Mouse (Mus musculus) heart, embryonic 16.5 days (tissue): ENCODE data around the gene Ddx25. TPM values are rescaled to one million over a fixed set of nuclear protein-coding genes. Genes with fewer than 3 reads are reported as not detected.
A peak's percentile ranks its signal among the peaks of the same experiment; 100 is the strongest.

Source experiments
- ATAC-seq: fragments of 200-750 bp; cut with Nextera tagmentation; replicated peaks from 2 replicates; pipeline ENCODE4 v1.8.0; 2017; ENCODE audit warnings: moderate number of reproducible peaks; ENCODE audit not compliant: insufficient read depth, low FRiP score; ENCODE audit errors: extremely low read depth
- H3K27ac ChIP-seq: fragments of 300-500 bp; sonication (generic); 2 replicates; pipeline ENCODE4 v1.5.1; 2014; ENCODE audit warnings: mild to moderate bottlenecking, low read length, control low read depth, moderate library complexity
- H3K27me3 ChIP-seq: fragments of 300-500 bp; sonication (generic); 2 replicates; pipeline ENCODE4 v1.6.1; 2014; ENCODE audit warnings: low read length, mixed read lengths; ENCODE audit not compliant: control insufficient read depth, insufficient read depth
- H3K36me3 ChIP-seq: fragments of 300-500 bp; sonication (generic); 2 replicates; pipeline ENCODE4 v1.6.1; 2014; ENCODE audit not compliant: control insufficient read depth, insufficient read depth
- H3K4me1 ChIP-seq: fragments of 300-500 bp; sonication (generic); 2 replicates; pipeline ENCODE4 v1.6.1; 2014; ENCODE audit warnings: low read length, mixed read lengths; ENCODE audit not compliant: control insufficient read depth, insufficient read depth
- H3K4me2 ChIP-seq: fragments of 300-500 bp; sonication (generic); 2 replicates; pipeline ENCODE4 v1.6.1; 2014; ENCODE audit warnings: low read depth, mild to moderate bottlenecking, control low read depth, low read length
- H3K4me3 ChIP-seq: fragments of 300-500 bp; sonication (generic); 2 replicates; pipeline ENCODE4 v1.5.1; 2014; ENCODE audit warnings: mild to moderate bottlenecking, control low read depth, low read length
- H3K9ac ChIP-seq: fragments of 300-500 bp; sonication (generic); 2 replicates; pipeline ENCODE4 v1.6.1; 2014; ENCODE audit warnings: low read length, control low read depth
- H3K9me3 ChIP-seq: fragments of 300-500 bp; sonication (generic); replicated peaks from 2 replicates; pipeline ENCODE4 v1.6.1; 2016; ENCODE audit warnings: low read length; ENCODE audit not compliant: control insufficient read depth
- WGBS: fragments of 180-500 bp; shearing (Covaris S2); extraction: QIAGEN DNeasy Blood & Tissue Kit; methylation state at CpG from one replicate; pipeline ENCODE4 v1.1.7; 2014; 5-methylcytosine and 5-hydroxymethylcytosine counted together
- polyA plus RNA-seq: library from polyadenylated mRNA; unstranded; fragments of >200 nt; fragmentation: Nextera tagmentation; extraction: Ambion mirVana; gene quantifications from 2 replicates; pipeline ENCODE4 v1.2.1, GENCODE M21; 2015

The Ddx25 gene
- polyA plus RNA-seq, 1 experiment from 2014 or later: 0.63 TPM

DNA sequence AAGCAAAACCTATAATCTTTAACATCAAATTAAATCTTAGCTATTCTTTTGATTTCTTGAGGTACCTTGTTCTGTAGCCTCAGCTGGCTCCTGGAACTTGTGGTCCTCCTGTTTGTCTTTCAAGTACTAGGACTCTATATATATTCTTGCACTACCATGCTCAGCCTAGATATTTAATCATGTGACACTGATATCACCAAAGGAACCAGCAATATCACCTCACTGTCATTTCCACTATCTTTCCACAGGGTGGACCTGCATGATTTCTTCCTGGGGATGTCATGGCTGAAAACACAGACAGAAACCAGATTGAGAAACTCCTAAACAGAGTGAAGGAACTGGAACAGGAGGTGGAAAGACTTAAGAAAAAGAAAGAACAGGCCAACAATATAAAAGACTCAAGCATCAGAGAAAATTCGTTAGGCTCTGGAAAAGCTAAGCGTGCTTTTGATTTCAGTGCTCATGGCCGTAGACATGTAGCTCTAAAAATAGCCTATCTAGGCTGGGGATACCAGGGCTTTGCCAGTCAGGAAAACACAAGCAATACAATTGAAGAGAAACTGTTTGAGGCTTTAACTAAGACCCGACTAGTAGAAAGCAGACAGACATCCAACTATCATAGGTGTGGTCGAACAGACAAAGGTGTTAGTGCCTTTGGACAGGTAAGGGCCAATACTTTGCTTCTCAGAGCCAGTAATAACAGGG, 6.4 kb upstream of the Ddx25 start:
- H3K36me3 ChIP-seq: peaks cover 26% of the 10 kb centered on the region
- no peaks in the 10 kb centered on the region for H3K27me3 ChIP-seq
- peak overlapping the region; percentile 84 for H3K27ac ChIP-seq
- peak overlapping the region; percentile 47; the same call in 1 of the 2 replicates for H3K9ac ChIP-seq
- H3K4me2 ChIP-seq: peak overlapping the region; percentile 58
- H3K4me3 ChIP-seq: peak overlapping the region; percentile 22; the same call in 1 of the 2 replicates
- H3K9me3 ChIP-seq: no peaks in the 10 kb centered on the region
- peaks cover 16% of the 10 kb centered on the region for H3K4me1 ChIP-seq
- WGBS: 46% methylated on average over 5 of the region's 5 CpGs
- ATAC-seq: no peak; the same call in 1 of the 2 replicates

DNA sequence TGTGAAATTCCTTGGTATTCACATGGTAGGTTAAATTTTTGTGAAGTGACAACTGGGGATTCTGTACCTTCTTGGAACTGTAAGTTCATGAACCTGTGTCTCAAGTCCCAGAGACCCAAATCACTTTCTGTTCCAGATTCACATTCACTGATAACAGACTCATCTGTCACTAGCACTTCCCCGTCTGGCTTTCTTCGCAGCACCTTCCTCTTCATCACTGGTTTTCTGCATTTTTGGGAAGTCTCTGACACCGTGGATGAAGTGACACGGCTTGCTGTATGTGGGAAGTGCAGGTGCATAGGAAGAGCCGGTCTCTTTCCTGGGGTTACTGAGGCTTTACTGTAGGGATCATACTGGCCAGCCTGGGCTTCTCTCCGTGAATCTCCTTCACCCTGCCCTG, 3.3 kb upstream of the Ddx25 start:
- peaks cover 23% of the 10 kb centered on the region for H3K4me1 ChIP-seq

DNA sequence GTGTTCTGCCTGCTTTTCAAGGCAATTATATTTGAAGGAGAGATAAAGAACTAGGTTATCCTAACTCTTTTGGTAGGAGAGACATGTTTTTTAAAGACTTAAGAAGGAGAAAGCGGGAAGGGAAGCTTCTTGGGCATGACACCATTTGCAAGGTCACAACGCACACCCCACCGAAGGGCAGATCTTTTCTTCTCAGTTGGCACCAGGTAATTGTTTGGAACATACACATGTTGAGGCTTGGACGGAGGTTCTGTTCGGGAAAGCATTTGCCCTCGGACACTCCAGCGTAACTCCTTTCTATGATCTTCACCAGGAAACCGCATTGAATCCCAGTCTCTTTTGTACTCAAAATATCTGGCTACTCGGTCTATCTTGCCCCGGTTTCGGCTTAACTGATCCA, 2.7 kb upstream of the Ddx25 start:
- no peak overlapping the region for H3K4me2 ChIP-seq
- H3K4me3 ChIP-seq: no peak overlapping the region
- H3K4me1 ChIP-seq: peaks cover 23% of the 10 kb centered on the region
- 91% methylated on average over 11 of the region's 11 CpGs for WGBS
- peaks cover 12% of the 10 kb centered on the region for H3K27me3 ChIP-seq
- peaks cover 11% of the 10 kb centered on the region for H3K36me3 ChIP-seq
- H3K9me3 ChIP-seq: no peaks in the 10 kb centered on the region
- no peak overlapping the region for H3K9ac ChIP-seq
- ATAC-seq: no peak
- no peak overlapping the region for H3K27ac ChIP-seq

More for the DNA sequence above, 3.3 kb upstream of the Ddx25 start:
- no peak overlapping the region for H3K4me2 ChIP-seq
- peaks cover 14% of the 10 kb centered on the region for H3K36me3 ChIP-seq
- peaks cover 12% of the 10 kb centered on the region for H3K27me3 ChIP-seq
- no peak overlapping the region for H3K27ac ChIP-seq
- WGBS: 83% methylated on average over 6 of the region's 6 CpGs
- H3K4me3 ChIP-seq: no peak overlapping the region
- no peak overlapping the region for H3K9ac ChIP-seq
- ATAC-seq: no peak
- H3K9me3 ChIP-seq: no peaks in the 10 kb centered on the region

DNA sequence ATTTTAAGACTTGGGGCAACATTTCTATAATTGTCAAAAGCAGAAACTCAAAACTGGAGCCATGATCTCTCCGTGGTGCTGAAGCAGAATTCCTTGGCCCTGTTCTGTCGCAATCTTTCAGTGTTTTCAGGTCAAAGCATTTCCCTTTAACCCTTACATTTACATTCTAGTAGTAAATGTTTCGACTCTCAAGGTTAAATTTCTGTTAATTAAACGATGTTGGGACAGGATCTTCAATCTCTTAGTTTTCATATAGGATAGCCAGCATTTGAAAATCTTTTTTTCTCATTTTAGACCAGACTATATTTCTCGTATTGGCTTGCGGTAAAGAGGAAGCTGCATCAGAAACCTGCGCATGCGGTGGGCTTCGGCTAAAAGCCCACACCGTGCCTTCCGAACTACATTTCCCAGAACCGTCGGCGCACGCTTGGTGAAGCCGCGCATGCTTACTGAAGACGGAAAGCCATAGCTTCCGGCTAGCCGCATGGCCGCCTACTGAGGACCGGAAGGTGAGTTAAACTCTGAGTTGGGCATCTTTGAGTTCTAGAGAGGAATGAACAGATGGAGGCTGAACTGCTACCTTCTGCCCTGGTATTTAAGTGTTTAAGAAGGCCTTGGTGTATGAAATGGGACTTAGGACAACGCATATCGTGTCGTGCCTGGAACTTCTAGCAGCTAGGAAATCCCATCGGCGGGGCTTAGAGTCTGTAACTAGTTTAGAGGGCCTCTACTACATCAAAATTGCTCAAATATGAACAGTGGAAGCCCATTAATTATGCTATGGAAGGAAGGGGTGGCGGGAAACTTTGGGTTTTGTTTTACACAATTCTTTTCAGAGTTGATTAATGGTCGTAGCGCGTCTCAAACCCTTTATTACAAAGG, 922 bp upstream of the Ddx25 start:
- peak; percentile 83 for ATAC-seq
- 2% methylated on average over 31 of the region's 31 CpGs for WGBS
- Histone ChIP-seq H3K4me3 (peak overlapping the region; percentile 94), H3K27me3 (peaks cover 17% of the 10 kb centered on the region), H3K9ac (peak overlapping the region; percentile 83), H3K27ac (peak overlapping the region; percentile 77), H3K4me2 (peak overlapping the region; percentile 95), H3K36me3 (peaks cover 11% of the 10 kb centered on the region), H3K9me3 (no peaks in the 10 kb centered on the region), H3K4me1 (peaks cover 18% of the 10 kb centered on the region)

DNA sequence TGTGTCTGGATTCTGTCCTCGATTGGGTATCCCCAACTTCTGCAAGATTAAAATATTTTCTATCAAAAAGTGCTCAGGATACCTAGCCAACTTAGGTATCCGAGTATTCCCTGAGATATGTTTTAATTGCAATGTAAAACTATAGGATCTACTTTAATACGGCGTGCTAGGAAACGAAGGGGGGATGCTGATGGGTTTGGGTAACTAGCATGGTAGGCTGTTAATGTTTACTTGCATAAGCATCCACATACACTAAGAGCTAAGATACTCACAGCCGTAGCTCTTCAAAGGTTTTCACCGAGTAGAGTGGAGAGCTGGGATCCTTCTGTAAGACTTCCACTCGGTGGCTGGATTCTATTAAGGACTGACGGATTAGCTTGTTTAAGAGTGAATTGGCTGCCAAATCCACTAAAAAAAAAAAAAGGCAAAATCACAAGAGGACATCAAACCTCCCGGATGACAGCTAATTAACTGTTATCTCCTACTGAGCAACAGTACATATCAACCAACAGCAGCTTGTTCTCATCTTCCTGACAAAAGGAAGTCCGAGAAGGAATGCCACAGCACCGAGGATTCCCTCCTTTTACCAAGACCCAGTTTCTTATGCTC, 1.7 kb downstream of the Ddx25 start:
- H3K4me1 ChIP-seq: peaks cover 27% of the 10 kb centered on the region
- H3K4me3 ChIP-seq: no peak overlapping the region
- H3K36me3 ChIP-seq: peaks cover 7% of the 10 kb centered on the region
- H3K27ac ChIP-seq: no peak overlapping the region
- WGBS: 52% methylated on average over 12 of the region's 12 CpGs
- H3K27me3 ChIP-seq: peaks cover 17% of the 10 kb centered on the region
- H3K9ac ChIP-seq: no peak overlapping the region
- no peak overlapping the region for H3K4me2 ChIP-seq
- H3K9me3 ChIP-seq: no peaks in the 10 kb centered on the region
- ATAC-seq: no peak

DNA sequence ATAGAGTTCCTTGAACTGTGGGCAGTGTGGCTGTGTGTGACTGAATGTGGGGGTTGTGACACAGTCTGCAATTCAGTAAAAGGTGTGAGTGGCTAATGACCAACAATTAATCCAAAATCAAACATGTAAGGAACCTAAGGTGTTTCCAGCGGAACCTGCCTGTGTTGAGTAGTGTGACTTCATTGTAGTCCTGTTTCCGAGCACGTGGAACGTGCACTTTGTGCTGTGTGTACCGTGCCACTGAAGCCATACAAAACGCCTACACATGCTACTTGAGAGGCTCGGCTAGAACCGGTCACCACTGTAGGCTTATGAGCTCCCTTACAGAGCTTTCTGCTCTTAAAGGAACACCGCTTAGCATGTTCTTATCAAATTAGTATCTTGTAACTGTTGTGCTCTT, 9.9 kb downstream of the Ddx25 start:
- Histone ChIP-seq H3K36me3 (no peaks in the 10 kb centered on the region), H3K9me3 (no peaks in the 10 kb centered on the region), H3K4me3 (no peak overlapping the region), H3K4me1 (peaks cover 6% of the 10 kb centered on the region), H3K9ac (no peak overlapping the region), H3K27ac (no peak overlapping the region), H3K4me2 (no peak overlapping the region), H3K27me3 (no peaks in the 10 kb centered on the region)
- no peak for ATAC-seq
- 77% methylated on average over 9 of the region's 9 CpGs for WGBS

DNA sequence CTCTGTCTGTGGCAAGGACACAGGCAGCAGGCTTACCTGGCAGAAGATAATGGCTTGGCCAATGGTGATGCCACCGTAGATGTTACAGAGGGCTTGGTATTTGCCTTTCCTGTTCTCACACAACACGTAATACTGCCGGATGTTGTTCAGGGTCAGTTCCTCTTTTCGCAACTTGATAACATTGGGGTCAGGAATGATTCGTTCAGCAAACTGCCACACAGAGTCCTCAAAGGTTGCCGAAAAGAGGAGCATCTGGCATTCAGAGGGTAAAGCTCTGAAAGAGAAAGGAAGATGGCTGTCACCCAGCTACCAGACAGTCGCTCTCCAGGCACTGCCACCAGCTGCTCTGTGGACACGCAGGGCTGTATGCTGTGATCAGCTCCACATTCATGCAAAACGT, 11.6 kb downstream of the Ddx25 start:
- Histone ChIP-seq H3K4me3 (no peak overlapping the region), H3K9ac (no peak overlapping the region), H3K4me2 (no peak overlapping the region), H3K9me3 (no peaks in the 10 kb centered on the region), H3K36me3 (no peaks in the 10 kb centered on the region), H3K4me1 (no peaks in the 10 kb centered on the region), H3K27ac (no peak overlapping the region), H3K27me3 (no peaks in the 10 kb centered on the region)
- ATAC-seq: no peak
- 58% methylated on average over 9 of the region's 9 CpGs for WGBS

DNA sequence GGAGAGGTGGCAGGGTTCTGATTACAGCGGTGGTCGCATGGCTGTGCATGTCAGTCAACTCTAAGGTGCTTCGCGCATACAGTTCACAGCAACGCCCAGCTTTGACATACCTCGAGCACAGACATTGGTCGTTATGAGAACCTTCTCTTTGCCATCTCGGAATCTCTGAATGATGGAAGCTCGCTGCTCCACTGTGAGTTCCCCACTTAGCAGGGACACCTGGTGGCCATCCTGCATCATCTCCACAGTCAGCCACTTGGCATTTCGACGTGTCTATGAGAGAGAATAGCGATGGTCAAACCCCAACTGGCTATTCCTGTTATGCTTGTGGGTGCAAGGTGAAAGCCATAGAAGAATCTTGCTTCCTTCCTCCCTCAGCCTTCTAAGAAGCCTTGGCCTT, 12.6 kb downstream of the Ddx25 start:
- Histone ChIP-seq H3K36me3 (no peaks in the 10 kb centered on the region), H3K27me3 (no peaks in the 10 kb centered on the region), H3K27ac (no peak overlapping the region), H3K4me2 (no peak overlapping the region), H3K4me3 (no peak overlapping the region), H3K9me3 (no peaks in the 10 kb centered on the region), H3K9ac (no peak overlapping the region), H3K4me1 (no peaks in the 10 kb centered on the region)
- no peak for ATAC-seq
- 68% methylated on average over 12 of the region's 12 CpGs for WGBS

DNA sequence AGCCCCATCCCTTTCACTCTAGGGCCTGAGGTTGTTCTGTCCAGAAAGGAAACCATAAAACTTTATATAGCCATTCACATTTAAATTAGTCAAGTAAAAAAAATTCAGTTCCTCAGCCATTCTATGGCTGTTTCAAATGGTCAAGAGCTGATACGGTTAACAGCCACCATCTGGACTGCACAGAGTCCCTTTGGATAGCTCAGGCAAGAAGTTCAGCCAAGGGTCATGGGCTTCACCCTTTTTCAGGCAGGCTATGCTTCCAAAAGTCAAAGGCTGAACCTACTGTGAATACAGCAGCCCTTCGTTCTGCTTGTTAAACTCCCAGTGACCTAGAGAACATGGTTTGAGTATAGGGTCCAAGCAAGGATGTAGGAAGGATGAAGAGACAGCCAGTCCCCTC, 13.7 kb downstream of the Ddx25 start:
- H3K27me3 ChIP-seq: no peaks in the 10 kb centered on the region
- WGBS: 63% methylated on average over 2 of the region's 2 CpGs
- H3K4me2 ChIP-seq: no peak overlapping the region
- no peaks in the 10 kb centered on the region for H3K36me3 ChIP-seq
- H3K4me1 ChIP-seq: no peaks in the 10 kb centered on the region
- 0 out of 2 replicates have a peak, but pooled peaks have one; percentile 28 for ATAC-seq
- no peak overlapping the region for H3K27ac ChIP-seq
- H3K9ac ChIP-seq: no peak overlapping the region
- H3K9me3 ChIP-seq: no peaks in the 10 kb centered on the region
- no peak overlapping the region for H3K4me3 ChIP-seq
